Mouse (Mus musculus) hindbrain, embryonic 15.5 days (tissue): ENCODE measurements around the gene Pycr1. TPM values are rescaled to one million over a fixed set of nuclear protein-coding genes. Genes with fewer than 3 reads are reported as not detected.

Experiments
- ATAC-seq: fragments of 200-750 bp; cut with Nextera tagmentation; 2 replicates; pipeline ENCODE4 v1.8.0; 2017; ENCODE audit warnings: low read depth, moderate number of reproducible peaks, moderate TSS enrichment; ENCODE audit not compliant: low FRiP score
- H3K27ac ChIP-seq: fragments of 300-500 bp; sonication (generic); replicated peaks from 2 replicates; pipeline ENCODE4 v1.5.1; 2015; ENCODE audit warnings: mild to moderate bottlenecking, inconsistent platforms
- H3K27me3 ChIP-seq: fragments of 300-500 bp; sonication (generic); 2 replicates; pipeline ENCODE4 v1.6.1; 2015; ENCODE audit warnings: control low read depth, inconsistent platforms
- H3K36me3 ChIP-seq: fragments of 300-500 bp; sonication (generic); 2 replicates; pipeline ENCODE4 v1.6.1; 2015; ENCODE audit warnings: control low read depth, inconsistent platforms
- H3K4me1 ChIP-seq: fragments of 300-500 bp; sonication (generic); replicated peaks from 2 replicates; pipeline ENCODE4 v1.6.1; 2015; ENCODE audit warnings: control low read depth, inconsistent platforms
- H3K4me2 ChIP-seq: fragments of 300-500 bp; sonication (generic); 2 replicates; pipeline ENCODE4 v1.6.1; 2015; ENCODE audit warnings: moderate library complexity, mild to moderate bottlenecking, inconsistent platforms
- H3K4me3 ChIP-seq: fragments of 300-500 bp; sonication (generic); 2 replicates; pipeline ENCODE4 v1.5.1; 2015; ENCODE audit warnings: mild to moderate bottlenecking, inconsistent platforms
- H3K9ac ChIP-seq: fragments of 300-500 bp; sonication (generic); 2 replicates; pipeline ENCODE4 v1.6.1; 2015; ENCODE audit warnings: inconsistent platforms
- H3K9me3 ChIP-seq: fragments of 300-500 bp; sonication (generic); 2 replicates; pipeline ENCODE4 v1.6.1; 2016; ENCODE audit warnings: control low read depth, inconsistent platforms
- whole genome bisulfite sequencing: fragments of 180-500 bp; shearing (Covaris S2); methylation state at CpG from one replicate; pipeline ENCODE4 v1.1.7; 2015; 5-methylcytosine and 5-hydroxymethylcytosine counted together
- polyA plus RNA-seq: library from polyadenylated mRNA; unstranded; fragments of >200 nt; fragmentation: Nextera tagmentation; extraction: Ambion mirVana; gene quantifications from 2 replicates; pipeline ENCODE4 v1.2.1, GENCODE M21; 2015

Pycr1 gene
- polyA plus RNA-seq, 1 experiment from 2014 or later = 21.3 TPM

DNA sequence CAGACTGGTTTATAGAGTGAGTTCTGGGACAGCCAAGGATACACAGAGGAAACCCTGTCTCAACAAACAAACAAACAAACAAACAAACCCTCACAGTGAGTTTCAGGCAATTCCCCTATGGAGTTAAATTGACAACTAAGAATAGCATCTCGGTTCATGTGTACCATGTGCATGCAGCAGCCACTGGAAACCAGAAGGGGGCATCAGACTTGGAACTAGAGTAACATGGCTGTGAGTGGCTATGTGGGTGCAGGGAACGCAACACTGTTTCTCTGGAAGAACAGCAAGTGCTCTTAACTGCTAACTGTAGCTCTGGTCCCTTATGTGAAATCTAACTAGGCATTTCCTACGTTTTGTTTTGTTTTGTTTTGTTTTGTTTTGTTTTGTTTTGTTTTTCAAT, 8.3 kb upstream of the Pycr1 start:
- no peak for ATAC-seq
- H3K4me1 ChIP-seq = peaks cover 7% of the 10 kb centered on the region
- no peak overlapping the region for H3K9ac ChIP-seq
- H3K4me2 ChIP-seq = no peak overlapping the region
- WGBS = 58% methylated on average over 3 of the region's 3 CpGs
- H3K27ac ChIP-seq = no peak overlapping the region
- H3K9me3 ChIP-seq = no peaks in the 10 kb centered on the region
- no peaks in the 10 kb centered on the region for H3K36me3 ChIP-seq
- H3K27me3 ChIP-seq = peaks cover 8% of the 10 kb centered on the region; the same call in 1 of the 2 replicates
- no peak overlapping the region for H3K4me3 ChIP-seq

DNA sequence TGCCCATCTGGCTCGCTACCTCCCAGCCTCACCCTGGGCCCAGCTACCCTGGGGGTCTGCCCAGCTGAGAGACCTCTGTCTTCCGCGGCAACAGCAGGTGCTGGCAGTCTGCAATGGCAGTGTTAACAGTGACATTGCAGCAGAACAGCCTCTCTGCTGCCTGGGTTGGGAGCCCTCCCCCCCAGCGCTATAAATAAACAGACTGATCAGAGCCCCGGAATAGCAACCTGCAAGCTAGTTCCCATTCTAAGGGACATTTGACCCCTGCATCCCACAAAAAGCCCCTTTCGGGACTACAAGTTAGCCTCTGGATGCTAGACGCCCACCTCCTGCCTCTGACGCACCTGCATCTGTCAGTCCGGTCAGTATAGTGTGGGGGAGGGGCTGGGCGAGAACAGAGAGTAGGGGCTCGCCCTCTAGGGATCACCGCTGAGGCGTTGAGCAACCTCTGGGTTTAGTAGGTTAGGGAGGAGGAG, 4.5 kb upstream of the Pycr1 start, which contains the start of gene Myadml2:
Myadml2 (minus strand) TSS at position 158 of the 476 bp plus-strand sequence.
- no peaks in the 10 kb centered on the region for H3K9me3 ChIP-seq
- H3K9ac ChIP-seq = peak within 1 kb of the TSS; percentile 39
- H3K4me3 ChIP-seq = peak within 1 kb of the TSS; percentile 25
- 4% methylated on average over 13 of the region's 13 CpGs for WGBS
- H3K4me1 ChIP-seq = peaks cover 16% of the 10 kb centered on the region
- ATAC-seq = no peak
- H3K27ac ChIP-seq = no peak within 1 kb of the TSS
- peak within 1 kb of the TSS; percentile 57 for H3K4me2 ChIP-seq
- no peaks in the 10 kb centered on the region; the same call in 1 of the 2 replicates for H3K27me3 ChIP-seq
- H3K36me3 ChIP-seq = no peaks in the 10 kb centered on the region

DNA sequence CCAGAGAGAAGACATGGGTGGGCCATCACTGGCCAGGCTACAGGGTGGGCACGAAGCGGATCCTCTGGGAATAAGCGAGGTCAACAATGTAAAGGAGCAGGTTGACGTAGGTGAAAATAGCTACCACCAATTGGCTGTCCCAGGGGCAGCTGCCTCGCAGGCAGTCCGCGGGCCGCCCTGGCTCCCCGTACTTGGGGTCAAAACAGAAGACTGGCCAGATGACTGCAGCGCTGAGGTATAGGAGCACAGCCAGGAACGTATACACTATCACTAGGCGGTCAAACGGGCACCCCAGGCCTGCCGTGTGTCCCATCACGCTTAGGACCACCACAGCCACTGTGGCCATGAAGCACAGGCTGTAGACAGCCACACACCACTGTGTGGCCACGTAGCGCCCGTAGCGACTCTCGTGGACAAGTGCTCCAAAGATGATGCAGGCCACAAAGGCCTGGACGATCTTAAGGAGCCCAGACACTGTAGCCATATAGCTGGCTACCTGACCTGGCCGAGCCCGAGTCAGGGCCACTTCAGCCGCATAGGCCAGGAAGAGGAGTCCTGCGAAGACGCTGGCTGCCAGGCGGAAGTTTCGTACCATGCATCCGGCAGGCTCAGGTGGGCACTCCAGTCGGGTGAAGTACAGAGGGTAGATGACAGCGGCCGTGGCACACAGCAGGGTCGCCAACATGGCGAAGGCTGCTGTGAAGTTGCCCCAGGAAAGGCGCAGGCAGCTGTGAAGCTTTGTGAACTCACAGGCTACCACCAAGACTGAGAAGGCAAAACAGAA, 3.7 kb upstream of the Pycr1 start:
- 82% methylated on average over 35 of the region's 35 CpGs for WGBS
- Histone ChIP-seq H3K4me3 (peak overlapping the region; percentile 25; the same call in 1 of the 2 replicates), H3K27ac (no peak overlapping the region), H3K4me1 (peaks cover 21% of the 10 kb centered on the region), H3K9ac (0 out of 2 replicates have a peak overlapping the region, but pooled peaks have one; percentile 39), H3K27me3 (no peaks in the 10 kb centered on the region; the same call in 1 of the 2 replicates), H3K4me2 (peak overlapping the region; percentile 57), H3K36me3 (no peaks in the 10 kb centered on the region), H3K9me3 (no peaks in the 10 kb centered on the region)
- no peak for ATAC-seq

DNA sequence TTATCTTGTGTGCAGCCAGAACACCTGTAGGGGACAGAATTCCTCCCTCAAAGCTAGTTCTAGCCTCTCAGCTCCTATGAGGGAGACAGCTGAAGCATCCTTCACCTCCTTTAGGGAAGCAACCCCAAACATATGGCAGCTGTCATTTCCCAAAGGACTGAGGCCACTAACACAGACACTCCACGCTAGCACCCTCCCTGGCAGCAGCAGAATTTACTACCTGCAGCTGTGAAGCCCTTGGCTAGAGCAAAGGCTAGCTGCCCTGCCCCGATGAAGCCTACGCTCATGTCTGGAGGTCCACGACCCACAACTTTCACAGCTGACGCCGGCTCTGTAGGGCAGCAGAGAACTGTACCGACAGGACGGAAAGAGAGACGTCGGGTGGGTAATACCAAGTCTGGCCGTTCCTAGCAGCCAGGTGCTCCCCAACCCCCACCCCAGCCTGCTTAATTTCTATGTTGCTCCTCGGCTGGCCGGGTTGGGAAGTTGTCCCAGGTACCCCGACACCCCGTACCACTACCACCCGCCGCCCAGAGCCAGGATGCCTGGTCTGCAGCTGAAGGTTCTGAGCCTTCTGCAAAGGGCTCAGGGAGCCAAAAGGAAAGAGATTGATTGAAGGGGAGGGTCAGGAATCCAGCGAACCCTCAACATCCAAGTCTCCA, 499 bp downstream of the Pycr1 start:
- no peaks in the 10 kb centered on the region for H3K9me3 ChIP-seq
- peak; percentile 79 for ATAC-seq
- H3K36me3 ChIP-seq = no peaks in the 10 kb centered on the region
- H3K4me3 ChIP-seq = peak overlapping the region; percentile 59
- WGBS = under 1% methylated on average over 18 of the region's 18 CpGs
- peak overlapping the region; percentile 60 for H3K27ac ChIP-seq
- peaks cover 18% of the 10 kb centered on the region for H3K4me1 ChIP-seq
- peak overlapping the region; percentile 95 for H3K4me2 ChIP-seq
- H3K9ac ChIP-seq = peak overlapping the region; percentile 77
- no peaks in the 10 kb centered on the region; the same call in 1 of the 2 replicates for H3K27me3 ChIP-seq

DNA sequence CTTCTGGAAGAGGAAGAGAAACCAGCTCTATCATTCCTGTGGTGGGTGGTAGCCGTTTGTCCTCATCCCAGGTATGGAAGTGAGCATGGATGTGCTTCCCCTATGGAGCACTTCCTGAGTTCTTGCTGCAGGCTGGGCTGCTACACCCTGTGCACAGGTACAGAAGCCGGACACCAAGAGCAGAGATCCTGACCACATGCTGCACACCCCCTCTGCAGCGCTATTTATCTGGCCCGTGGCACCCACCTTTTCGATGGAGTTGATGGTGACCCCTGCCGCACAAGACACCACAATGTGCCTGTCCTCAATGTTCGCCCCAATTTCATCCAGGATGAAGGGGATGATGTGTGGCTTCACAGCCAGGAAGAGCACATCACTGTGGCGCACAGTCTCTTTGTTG, 1.7 kb downstream of the Pycr1 start:
- no peak for ATAC-seq
- WGBS = 92% methylated on average over 8 of the region's 8 CpGs
- Histone ChIP-seq H3K4me1 (peaks cover 14% of the 10 kb centered on the region), H3K9ac (no peak overlapping the region), H3K4me3 (no peak overlapping the region), H3K27me3 (no peaks in the 10 kb centered on the region; the same call in 1 of the 2 replicates), H3K36me3 (no peaks in the 10 kb centered on the region), H3K9me3 (no peaks in the 10 kb centered on the region), H3K4me2 (no peak overlapping the region), H3K27ac (no peak overlapping the region)

DNA sequence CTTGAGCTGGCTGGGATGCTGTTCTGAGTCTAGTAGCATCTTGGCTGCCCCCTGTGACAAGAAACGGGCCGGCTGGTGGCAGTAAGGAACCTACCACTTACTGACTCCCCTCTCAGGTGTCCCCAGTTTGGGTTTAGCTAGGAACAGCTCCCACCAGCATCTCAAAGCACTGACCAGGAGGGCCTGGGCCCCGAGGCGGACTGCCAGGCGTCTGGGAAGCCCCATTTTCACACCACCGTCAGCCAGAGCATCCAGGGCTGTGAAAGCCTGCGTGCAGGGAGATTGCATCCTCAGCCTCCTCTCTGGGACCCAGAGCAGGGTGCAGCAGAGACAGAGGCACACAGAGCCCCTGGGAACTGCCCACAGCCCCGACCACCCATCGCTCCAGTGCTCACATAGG, 2.3 kb downstream of the Pycr1 start:
- Histone ChIP-seq H3K9ac (no peak overlapping the region), H3K4me1 (peaks cover 14% of the 10 kb centered on the region), H3K27ac (no peak overlapping the region), H3K27me3 (no peaks in the 10 kb centered on the region), H3K36me3 (no peaks in the 10 kb centered on the region), H3K4me2 (no peak overlapping the region), H3K9me3 (no peaks in the 10 kb centered on the region), H3K4me3 (no peak overlapping the region)
- WGBS = 65% methylated on average over 9 of the region's 9 CpGs
- no peak for ATAC-seq

DNA sequence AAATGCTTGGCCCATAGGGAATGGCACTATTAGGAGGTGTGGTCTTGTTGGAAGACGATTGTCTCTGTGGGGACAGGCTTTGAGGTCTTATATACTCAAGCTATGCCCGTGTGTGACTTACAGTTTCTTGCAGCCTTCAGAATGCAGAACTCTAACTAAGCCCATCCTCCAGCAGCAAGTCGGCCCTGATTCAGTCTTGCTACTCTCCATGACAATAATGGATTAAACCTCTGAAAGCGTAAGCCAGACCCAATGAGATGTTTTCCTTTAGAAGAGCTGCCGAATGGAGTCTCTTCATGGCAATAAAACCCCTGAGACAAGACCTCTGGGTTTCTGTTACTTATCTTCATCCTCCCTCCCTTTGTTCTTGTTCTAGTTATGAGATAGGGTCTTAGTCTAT, 8.8 kb downstream of the Pycr1 start:
- Histone ChIP-seq H3K4me3 (no peak overlapping the region), H3K27ac (no peak overlapping the region), H3K4me2 (no peak overlapping the region), H3K36me3 (no peaks in the 10 kb centered on the region), H3K27me3 (no peaks in the 10 kb centered on the region), H3K9ac (no peak overlapping the region), H3K4me1 (peaks cover 32% of the 10 kb centered on the region), H3K9me3 (no peaks in the 10 kb centered on the region)
- ATAC-seq = no peak
- 76% methylated on average over 5 of the region's 5 CpGs for WGBS

DNA sequence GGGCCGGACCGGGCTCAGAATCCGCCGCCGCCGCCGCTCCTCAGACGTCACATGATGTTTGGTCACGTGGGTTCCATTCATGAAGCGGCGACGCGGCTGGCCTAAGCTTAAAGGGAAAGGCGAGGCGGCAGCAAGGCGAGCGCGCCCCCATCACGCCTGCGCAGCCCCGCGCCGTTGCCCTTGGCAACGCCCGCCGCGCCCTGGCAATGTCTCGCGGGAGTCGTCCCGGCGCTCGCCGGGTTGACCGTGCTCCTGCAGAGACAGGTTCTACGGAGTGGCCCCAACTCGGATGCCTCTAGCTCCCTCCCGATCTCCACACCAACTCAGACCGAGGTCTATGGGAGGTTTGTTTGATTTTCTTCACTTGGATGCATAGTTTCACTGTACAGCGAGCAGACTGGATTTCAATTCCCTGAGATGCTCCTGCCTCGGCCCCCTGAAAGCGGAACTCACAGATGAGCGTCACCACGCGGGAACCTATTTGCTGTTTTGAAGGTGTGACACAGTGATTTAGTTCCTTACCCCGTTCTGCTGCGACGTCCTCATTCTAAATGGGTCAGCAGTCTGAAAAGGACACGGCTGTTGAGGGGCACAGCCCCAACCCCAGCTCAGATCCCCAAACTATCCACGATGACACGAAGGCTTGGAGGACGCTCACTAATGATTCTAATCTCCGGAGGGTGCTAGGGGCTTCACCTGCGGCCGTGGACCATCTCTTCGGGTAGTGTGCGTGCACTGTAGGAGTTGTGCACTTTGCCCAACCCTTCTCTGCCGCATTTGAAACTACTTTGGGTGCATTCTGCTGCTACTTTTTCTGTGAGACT, 9.8 kb downstream of the Pycr1 start, which contains the start of gene Mafg:
Mafg (minus strand) TSS at position 81 of the 824 bp plus-strand sequence.
- peak; percentile 93 for ATAC-seq
- Histone ChIP-seq H3K9ac (peak within 1 kb of the TSS; percentile 78), H3K4me3 (peak within 1 kb of the TSS; percentile 77), H3K4me1 (peaks cover 39% of the 10 kb centered on the region), H3K4me2 (peak within 1 kb of the TSS; percentile 87), H3K36me3 (peaks cover 6% of the 10 kb centered on the region), H3K27me3 (no peaks in the 10 kb centered on the region), H3K9me3 (no peaks in the 10 kb centered on the region), H3K27ac (peak within 1 kb of the TSS; percentile 87)
- WGBS = 14% methylated on average over 45 of the region's 58 CpGs

DNA sequence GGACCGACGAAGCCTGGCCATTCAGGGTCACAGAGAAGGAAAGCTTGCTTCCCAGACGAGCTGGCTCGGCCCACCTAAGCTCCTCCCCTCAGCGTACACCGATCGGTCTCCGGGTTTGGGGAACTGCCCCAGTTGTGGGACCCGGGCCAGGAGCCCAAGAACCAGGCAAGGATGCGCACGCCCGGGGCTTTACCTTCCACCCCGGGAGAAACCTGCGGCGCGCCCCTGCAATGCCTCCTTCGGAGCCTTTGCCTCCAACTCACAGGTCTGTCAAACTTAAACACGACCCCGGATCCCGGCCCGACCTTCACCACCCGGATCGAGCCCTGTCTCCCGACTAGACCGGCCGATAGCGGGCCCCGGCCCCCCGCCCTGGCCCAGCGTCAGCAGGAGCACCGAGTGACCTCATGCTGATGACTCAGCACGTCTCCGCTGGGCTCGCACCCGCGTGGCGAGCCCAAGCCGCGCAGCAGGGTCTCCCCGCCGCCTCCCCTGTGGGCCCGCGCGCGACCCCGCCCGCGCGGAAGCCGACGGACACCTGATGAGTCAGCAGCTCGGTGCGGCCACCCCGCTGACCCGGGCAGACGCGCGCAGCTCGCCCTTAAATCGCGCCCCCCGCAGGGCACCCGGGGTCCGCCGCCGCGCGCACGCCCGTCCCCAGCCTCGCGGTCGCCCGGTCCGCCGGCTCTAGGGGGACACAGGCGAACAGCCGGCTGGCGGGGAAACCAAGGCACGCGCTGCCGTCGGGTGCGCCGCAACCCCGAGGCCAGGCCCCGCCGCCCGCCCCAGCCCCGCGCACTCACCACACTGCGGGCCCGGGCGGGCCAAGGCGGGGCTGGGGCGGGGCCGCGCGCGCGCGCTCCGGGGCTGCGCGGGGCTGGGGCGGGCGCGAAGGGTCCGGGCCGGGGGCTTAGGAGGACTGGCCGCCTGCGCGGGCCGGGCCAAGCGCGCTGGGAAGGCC, 10.7 kb downstream of the Pycr1 start:
- H3K4me3 ChIP-seq = peak overlapping the region; percentile 77
- WGBS = under 1% methylated on average over 108 of the region's 116 CpGs
- peak overlapping the region; percentile 87 for H3K27ac ChIP-seq
- ATAC-seq = peak; percentile 80
- H3K9ac ChIP-seq = peak overlapping the region; percentile 78
- peak overlapping the region; percentile 87 for H3K4me2 ChIP-seq
- H3K9me3 ChIP-seq = no peaks in the 10 kb centered on the region
- peaks cover 39% of the 10 kb centered on the region for H3K4me1 ChIP-seq
- H3K27me3 ChIP-seq = no peaks in the 10 kb centered on the region
- H3K36me3 ChIP-seq = peaks cover 9% of the 10 kb centered on the region

DNA sequence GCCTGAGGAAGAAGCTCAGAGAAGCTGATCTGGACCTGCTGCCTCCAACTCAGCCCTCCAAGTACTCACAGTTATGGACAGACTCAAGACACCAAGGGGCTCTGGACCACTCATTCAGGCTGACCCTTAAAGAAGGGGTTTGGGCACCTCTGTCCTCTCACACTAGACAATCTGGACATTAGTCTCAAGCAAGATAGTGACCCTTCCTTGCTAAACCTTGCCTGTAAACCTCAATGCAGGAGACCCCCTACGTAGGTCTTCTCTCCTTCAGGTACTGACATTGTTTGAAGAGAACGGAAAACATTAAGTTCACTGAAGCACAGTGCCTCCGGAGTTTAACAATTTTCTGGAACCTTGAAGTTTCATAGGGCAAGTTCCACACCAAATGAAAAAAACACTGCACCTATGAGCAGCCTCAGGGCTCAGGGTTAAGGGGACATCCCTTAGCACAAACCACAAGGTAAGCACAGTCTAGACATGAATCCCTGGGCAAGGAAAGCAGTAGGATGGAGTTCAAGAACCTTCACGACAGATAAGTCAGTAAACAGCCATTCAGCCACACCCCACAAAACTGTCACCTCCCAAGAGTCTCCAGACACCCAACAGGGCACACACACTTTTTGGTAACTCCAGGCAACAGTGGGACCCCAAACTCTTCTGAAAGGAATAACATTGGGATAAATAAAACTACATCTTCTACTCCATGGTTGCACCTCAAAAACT, 11.7 kb downstream of the Pycr1 start:
- Histone ChIP-seq H3K27me3 (no peaks in the 10 kb centered on the region), H3K27ac (0 out of 2 replicates have a peak overlapping the region, but pooled peaks have one; percentile 87), H3K9me3 (no peaks in the 10 kb centered on the region), H3K36me3 (peaks cover 13% of the 10 kb centered on the region), H3K4me2 (peak overlapping the region; percentile 87), H3K4me3 (peak overlapping the region; percentile 77), H3K9ac (peak overlapping the region; percentile 78), H3K4me1 (peaks cover 39% of the 10 kb centered on the region)
- WGBS = 57% methylated on average over 4 of the region's 4 CpGs
- ATAC-seq = no peak
